Mouse (Mus musculus): ENCODE measurements around the gene Grm4. TPM values are rescaled to one million over a fixed set of nuclear protein-coding genes. Genes with fewer than 3 reads are reported as not detected.
"Not testable (repeated sequence)": the region's sequence is repeated elsewhere in the genome, so short reads cannot be mapped to it uniquely, and the experiment has no call there.

Gene Grm4
- polyA plus RNA-seq, 1 experiment from 2014 or later: 0.01 TPM

DNA sequence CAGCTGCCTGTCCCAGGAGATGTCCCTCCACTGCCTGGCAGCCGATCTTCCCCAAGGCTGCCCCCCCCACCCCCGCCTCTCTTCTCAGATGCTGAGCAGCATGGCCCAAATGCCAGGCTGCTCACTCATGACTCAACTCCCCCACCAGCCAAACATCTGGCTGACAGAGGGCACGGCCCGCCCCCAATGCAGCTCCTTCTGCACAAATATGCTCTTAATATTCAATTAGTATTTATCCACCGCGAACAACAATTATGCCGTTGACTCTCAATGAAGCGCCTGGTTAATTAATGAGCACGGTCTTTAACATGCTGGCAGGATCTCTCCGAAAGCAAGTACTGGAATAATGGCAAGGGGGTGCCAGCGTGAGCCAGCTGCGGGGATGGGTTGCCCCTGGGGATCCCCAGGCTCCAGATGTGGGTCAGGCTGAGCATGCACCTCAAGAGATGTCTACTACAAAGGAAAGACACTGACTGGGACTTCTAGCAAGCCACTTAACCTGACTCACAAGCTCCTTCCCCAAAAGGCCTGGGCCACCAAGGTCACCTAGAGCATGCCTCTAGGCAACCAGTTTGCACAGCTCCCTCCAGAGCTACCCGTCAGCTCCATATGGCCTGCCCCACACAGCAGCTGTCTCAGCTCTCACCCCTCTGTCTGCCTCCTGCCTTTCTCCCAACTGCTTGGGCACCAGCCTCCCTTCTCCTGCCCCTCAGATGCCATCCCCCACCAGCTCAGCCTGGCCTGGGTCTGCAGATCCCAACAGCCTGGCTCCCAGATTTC is 131.8 kb downstream of the Grm4 start:
- in situ Hi-C loops (cut with MboI; ENCODE audit: low pct_unique_long_range_greater_than_20kb): no loop called here
- peaks cover 11% of the 10 kb centered on the region for H3K27me3 ChIP-seq
- ATAC-seq (no peak), DNase-seq (ENCODE audit: low read depth, low spot score) (no peak)
- no peak for TF ChIP-seq CTCF (IDR thresholded peaks at IDR 0.05)
- ChIA-PET CTCF (no interaction called here), POLR2A (interaction anchor here (0.6 kb wide), 1 partner anchor 62 kb away, joined by 3 read pairs; no protein-coding TSS in a partner anchor)

DNA sequence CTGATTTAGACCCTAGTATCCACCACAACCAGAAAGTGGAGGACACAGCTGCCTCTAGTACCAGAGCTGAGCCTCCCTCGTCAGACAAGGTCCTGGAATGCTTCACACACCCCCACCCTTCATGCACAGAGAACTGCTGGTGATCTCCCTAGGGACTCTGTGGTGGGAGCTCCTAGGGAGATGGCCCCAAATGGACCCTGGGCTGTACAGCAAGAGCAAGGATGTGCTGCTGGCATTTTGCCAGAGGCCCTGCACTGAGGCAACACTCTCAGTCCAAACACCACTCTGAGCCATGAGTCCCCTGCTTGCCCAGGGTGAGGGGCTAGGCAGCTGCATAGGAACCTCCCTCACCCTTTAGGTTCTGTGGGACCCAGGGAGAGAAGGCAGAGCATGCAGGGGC is 134.8 kb downstream of the Grm4 start:
- in situ Hi-C loops (cut with MboI; ENCODE audit: low pct_unique_long_range_greater_than_20kb): no loop called here
- DNase-seq (ENCODE audit: low read depth, low spot score): no peak
- ChIA-PET POLR2A (interaction anchor here (0.6 kb wide), 1 partner anchor 273 kb away, joined by 3 read pairs; no protein-coding TSS in a partner anchor), CTCF (no interaction called here)
- ATAC-seq: no peak
- peaks cover 6% of the 10 kb centered on the region for H3K27me3 ChIP-seq
- TF ChIP-seq CTCF (IDR thresholded peaks at IDR 0.05): no peak

DNA sequence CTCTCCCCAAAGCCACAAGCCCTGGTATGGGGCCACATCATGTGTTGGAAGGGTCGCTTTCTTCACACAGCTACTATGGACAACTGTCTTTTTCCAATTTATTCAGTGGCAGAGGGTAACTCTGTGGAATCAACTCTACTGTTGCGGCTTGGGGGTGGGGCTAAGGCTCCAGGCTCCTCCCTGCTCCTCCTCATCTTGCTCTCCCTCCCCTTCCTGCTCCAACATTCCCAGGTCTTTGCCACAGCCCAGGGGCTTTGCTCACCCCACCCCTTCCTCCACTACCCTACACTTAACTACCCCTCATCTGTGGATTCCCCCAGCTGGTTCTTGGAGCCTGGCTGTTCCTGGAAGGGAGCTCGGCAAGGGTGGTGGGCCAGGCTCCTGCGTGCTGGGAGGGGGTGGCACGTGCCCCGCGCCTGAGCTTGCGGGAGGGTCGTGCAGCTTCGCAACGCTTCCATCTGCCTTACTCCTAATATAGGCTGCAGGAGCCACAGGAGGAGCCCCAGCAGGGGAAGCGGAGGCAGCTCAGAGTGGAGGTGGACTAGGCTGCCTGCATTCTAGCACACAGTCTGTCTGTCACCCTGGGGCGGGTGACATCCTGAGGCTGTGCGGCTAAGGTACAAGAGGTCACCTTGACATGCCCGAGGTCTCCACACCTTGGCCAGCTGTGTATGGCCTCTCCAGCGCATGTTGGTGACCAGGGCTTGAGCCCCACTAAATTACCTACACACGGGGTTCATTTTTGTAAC is 135.5 kb downstream of the Grm4 start:
- ATAC-seq: no peak
- no peak for TF ChIP-seq CTCF (IDR thresholded peaks at IDR 0.05)
- CTCF ChIA-PET: no interaction called here

DNA sequence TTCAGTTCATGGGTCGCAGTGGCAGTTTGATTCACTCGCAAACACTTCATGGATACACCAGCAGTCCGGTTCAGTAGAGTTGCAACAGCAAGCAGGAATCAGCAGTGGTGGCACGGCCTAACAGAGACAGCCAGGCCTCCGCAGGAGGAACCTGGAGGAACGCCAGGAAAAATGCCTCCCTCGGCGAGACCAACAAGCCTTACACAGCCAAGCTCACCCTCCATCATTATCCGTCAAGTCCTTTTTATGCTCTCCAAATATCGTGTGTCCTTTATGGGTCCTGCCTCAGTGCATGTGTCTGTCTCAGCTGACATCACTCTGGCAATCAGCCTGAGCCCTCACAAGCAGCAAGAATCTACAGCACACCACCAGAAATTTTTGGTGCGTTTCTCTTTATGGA is 138.3 kb downstream of the Grm4 start:
- ChIA-PET CTCF (no interaction called here), POLR2A (no interaction called here)
- in situ Hi-C loops (cut with MboI; ENCODE audit: low pct_unique_long_range_greater_than_20kb): no loop called here
- ATAC-seq (no peak), DNase-seq (ENCODE audit: low read depth, low spot score) (no peak)
- peaks cover 4% of the 10 kb centered on the region for H3K27me3 ChIP-seq
- TF ChIP-seq CTCF (IDR thresholded peaks at IDR 0.05): no peak

More for the DNA sequence above, 135.5 kb downstream of the Grm4 start:
- H3K27me3 ChIP-seq: peaks cover 4% of the 10 kb centered on the region
- no peak for DNase-seq (ENCODE audit: low read depth, low spot score)
- in situ Hi-C loops (cut with MboI; ENCODE audit: low pct_unique_long_range_greater_than_20kb): no loop called here
- POLR2A ChIA-PET: no interaction called here

DNA sequence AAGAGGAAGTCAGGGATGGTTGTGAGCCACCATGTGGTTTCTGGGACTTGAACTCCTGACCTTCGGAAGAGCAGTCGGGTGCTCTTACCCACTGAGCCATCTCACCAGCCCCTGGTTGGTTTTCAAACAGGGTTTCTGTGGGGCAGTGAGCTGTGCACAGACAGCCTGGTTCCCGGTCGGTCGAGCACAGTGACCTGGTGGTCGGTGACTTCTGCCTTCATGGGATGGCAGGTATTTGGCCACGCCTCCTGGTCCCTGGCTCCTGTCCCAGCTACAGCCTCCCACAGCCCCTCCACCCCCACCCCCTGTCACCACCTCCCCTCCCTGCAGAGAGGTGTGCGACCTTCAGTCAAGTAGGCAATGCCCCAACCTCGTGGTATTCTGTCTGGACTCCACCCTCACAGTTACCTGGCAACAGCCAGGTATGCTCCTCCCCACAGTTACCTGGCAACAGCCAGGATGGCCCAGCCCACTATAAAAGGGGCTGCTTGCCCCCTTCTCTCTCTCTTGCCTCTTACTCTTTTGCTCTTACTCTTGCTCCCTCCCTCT is 140.2 kb downstream of the Grm4 start:
- H3K27me3 ChIP-seq; ATAC-seq; in situ Hi-C loops (cut with MboI; ENCODE audit: low pct_unique_long_range_greater_than_20kb); DNase-seq (ENCODE audit: low read depth, low spot score): not testable (repeated sequence)
- CTCF ChIA-PET: interaction anchor here (0.9 kb wide), 1 partner anchor 64 kb away, joined by 3 read pairs; no protein-coding TSS in a partner anchor
- POLR2A ChIA-PET: interaction anchor here (1.0 kb wide), 1 partner anchor 25 kb away, joined by 3 read pairs; no protein-coding TSS in a partner anchor

DNA sequence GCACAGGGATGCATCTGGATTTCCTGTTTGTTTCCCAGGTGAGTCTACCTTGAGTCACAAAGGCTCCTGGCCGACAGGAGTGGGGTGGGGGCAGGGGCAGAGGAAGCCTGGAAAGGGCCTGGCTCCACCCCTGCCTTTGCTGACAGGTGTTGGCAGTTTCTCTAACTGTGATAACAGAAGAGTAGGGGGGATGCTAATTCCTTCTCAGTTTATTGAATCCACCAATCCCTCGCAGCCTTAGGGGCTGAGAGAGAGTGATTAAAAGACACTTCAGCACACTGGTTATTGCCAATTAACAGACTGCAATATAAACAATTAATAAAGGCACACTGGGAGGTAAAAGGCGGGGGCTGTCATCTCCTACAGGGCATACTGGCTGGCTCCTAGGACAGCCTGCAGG is 142.2 kb downstream of the Grm4 start:
- no peak for TF ChIP-seq CTCF (IDR thresholded peaks at IDR 0.05)
- in situ Hi-C loops (cut with MboI; ENCODE audit: low pct_unique_long_range_greater_than_20kb): no loop called here
- no peak for ATAC-seq
- H3K27me3 ChIP-seq: peaks cover 11% of the 10 kb centered on the region
- CTCF ChIA-PET: no interaction called here
- POLR2A ChIA-PET: no interaction called here
- no peak for DNase-seq (ENCODE audit: low read depth, low spot score)

DNA sequence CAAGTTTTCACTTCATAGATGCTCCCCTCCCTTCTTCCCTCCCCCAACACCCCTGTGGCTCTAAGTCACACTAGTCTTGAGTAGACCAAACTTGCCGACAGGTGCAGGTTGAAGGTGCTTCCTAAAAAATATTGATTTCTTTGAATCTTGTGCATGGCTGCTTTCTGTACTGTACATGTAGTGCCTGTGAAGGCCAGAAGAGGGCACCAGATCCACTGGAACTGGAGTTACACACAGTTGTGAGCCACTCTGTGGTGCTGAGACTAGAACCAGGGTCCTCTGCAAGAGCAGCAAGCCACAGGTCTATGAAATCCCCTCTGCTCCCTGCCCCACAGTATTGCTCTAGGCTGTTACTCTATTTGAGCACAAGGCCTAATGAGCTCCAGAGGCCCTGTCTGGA is 144.1 kb downstream of the Grm4 start:
- TF ChIP-seq CTCF (IDR thresholded peaks at IDR 0.05): no peak
- ATAC-seq: no peak
- in situ Hi-C loops (cut with MboI; ENCODE audit: low pct_unique_long_range_greater_than_20kb): no loop called here
- peaks cover 18% of the 10 kb centered on the region for H3K27me3 ChIP-seq
- ChIA-PET CTCF (no interaction called here), POLR2A (no interaction called here)
- DNase-seq (ENCODE audit: low read depth, low spot score): no peak

DNA sequence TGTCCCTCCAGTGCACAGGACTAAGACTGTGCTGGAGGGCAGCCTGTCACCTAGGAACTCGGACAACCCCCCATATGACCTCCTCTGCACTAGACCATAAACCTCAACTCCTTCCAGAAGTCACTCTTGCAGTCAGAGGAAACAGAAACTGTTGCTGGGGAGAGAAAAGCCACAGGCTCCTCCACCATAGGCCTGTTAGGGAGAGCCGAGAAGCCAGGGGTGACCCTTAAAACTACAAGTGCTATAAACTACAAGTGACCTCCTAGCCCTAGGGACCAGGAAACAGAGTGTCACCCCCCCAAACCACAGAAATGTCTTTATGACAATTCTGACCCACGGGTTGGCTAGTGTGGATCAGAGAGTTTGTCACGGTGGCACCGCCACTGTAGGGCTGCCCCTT is 145.7 kb downstream of the Grm4 start:
- in situ Hi-C loops (cut with MboI; ENCODE audit: low pct_unique_long_range_greater_than_20kb): no loop called here
- POLR2A ChIA-PET: no interaction called here
- TF ChIP-seq CTCF (IDR thresholded peaks at IDR 0.05): no peak
- peaks cover 23% of the 10 kb centered on the region for H3K27me3 ChIP-seq
- ATAC-seq (no peak), DNase-seq (ENCODE audit: low read depth, low spot score) (no peak)
- CTCF ChIA-PET: no interaction called here

Other genes starting within 250 kb of the Grm4 start
- 32.2 TPM for gene Hmga1, start 35.1 kb upstream of the Grm4 start, polyA plus RNA-seq (2021)
- 30.7 TPM for gene AI413582, start 44.4 kb upstream of the Grm4 start, polyA plus RNA-seq (2021)
- 196 TPM for gene Nudt3, start 102.1 kb upstream of the Grm4 start, polyA plus RNA-seq (2021)
- 1.7 TPM for gene RPS10-NUDT3, start 113.8 kb upstream of the Grm4 start, polyA plus RNA-seq (2021)
- gene Rps10, start 115.3 kb upstream of the Grm4 start, polyA plus RNA-seq (2021): 1,510 TPM
- 0.05 TPM for gene Pacsin1, start 134.1 kb upstream of the Grm4 start, polyA plus RNA-seq (2021)
- gene Spdef, start 207.6 kb upstream of the Grm4 start, polyA plus RNA-seq (2021): not detected